Mouse (Mus musculus) cerebral cortex, adult 2 months (tissue): Measurements from ENCODE around the gene Serpinb3d.

Experiments
- WGBS: fragments of 180-500 bp; shearing (Covaris S2); methylation state at CpG from one replicate; pipeline ENCODE4 v1.1.7; 2018; 5-methylcytosine and 5-hydroxymethylcytosine counted together

Gene Serpinb3d

GRCm38 (mm10) chr1:107083406-107083805, at the start of gene Serpinb3d:
Serpinb3d (minus strand) TSS chr1:107083506.

GRCm38 (mm10) chr1:107098417-107098816, 15.1 kb upstream of the Serpinb3d start:
- 77% methylated on average over 2 of the region's 2 CpGs for WGBS

GRCm38 (mm10) chr1:107052203-107052602, 31.1 kb downstream of the Serpinb3d start, which contains the start of gene Serpinb3a:
Serpinb3a (minus strand) TSS chr1:107052303.
- WGBS, result 78% methylated on average over 1 of the region's 1 CpGs

- 49% methylated on average over 3 of the region's 3 CpGs for WGBS
Measured at GRCm38 (mm10) chr1:107034236-107034635, 49.1 kb downstream of the Serpinb3d start.
